Mouse (Mus musculus) stomach, postnatal 0 days (tissue): ENCODE results near the gene Pepd.

Experiments used
- CTCF ChIP-seq: IDR thresholded peaks from 2 replicates; pipeline ENCODE4 v1.5.1; 2016; ENCODE audit warnings: antibody characterized with exemption, low read depth, mild to moderate bottlenecking, moderate library complexity
- EP300 ChIP-seq: optimal IDR thresholded peaks from 2 replicates; pipeline ENCODE3; 2016; ENCODE audit warnings: antibody characterized with exemption

GRCm38 (mm10) chr7:34892845-34893244 lies 19.3 kb upstream of the Pepd start:
- TF ChIP-seq CTCF (0 out of 2 replicates have a peak, but pooled peaks have one; percentile 12), EP300 (no peak)
